Mouse (Mus musculus): ENCODE data around the gene Neurl3.

Gene Neurl3

GRCm38 (mm10) chr1:36255871-36256640 is 18.4 kb downstream of the Neurl3 start:
- DNase-seq: no peak

DNA sequence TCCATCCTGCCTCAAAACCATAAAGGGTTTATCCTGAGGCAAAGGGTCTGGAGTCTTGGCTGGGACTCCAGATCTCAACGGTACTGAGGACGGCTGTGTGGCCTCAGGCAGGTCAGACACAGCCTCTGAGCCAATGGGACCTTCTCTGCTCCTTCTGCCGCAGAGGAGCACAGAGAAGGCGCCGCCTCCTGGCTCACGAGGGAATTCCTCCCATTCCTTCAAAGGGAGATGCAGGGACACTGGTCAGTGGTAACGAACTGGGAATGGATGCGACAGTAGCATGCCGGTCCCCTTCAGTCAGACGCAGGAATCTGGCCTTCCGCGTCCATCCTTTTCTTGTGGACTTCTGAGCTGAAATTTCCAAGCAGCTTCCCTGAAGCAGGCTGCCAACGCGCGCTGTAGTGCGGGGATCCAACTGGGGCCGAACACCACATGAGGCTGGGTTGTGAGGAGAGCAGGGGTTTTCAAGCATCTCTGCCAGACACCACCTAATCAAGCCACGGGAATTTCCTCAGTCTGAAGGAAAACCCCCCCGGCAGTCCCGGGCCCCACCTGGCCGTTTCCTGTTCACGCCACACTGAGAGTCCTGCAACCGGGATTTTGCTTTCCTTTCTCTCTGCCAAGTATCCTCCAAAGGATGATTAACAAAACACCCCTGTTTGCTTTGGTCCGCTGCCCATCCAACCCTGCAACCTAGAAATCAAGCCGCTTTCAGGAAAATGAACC is 19.7 kb downstream of the Neurl3 start:
- no peak for DNase-seq

DNA sequence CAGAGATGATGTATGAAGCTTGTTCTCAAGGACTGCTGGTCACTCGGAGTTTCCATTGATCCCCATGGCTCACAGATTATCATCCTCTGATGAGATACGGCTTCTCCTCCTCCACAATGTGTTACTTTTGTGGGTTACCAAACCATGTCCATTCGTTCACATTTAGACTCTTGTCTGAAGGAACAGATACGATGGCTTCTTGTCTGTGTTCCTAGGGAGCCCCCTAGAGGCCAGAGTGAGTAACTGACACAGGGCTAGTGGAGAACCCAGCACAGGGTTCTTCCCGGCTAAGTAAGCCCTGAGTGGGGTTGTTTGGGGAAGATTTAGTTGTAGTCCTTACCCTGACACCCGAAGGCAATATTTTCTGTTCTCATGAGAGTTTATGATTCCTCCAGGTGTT is 21.7 kb downstream of the Neurl3 start:
- DNase-seq: peak; percentile 53 to 69

- DNase-seq: no peak
Measured at GRCm38 (mm10) chr1:36251426-36251825, 23.1 kb downstream of the Neurl3 start.

DNA sequence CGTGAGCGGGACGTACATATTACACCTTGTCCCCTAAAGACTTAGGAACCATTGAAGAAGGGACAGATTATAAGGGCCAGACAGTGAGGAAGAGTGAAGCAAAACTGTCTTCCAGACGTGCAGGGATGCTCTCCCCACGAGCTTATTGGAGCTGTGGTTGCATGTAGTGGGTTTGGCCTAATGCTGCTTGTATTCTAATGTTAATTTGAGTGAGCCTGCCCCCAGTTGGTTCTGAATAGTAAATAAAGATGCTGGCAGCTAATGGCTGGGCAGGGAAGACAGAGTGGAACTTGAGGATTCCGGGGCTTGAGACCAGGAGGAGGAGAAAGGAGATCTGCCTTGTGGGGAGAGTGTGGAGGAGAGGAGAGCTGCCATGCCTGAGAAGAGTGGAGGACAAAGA is 27.8 kb downstream of the Neurl3 start:
- no peak for DNase-seq

GRCm38 (mm10) chr1:36244828-36245215 is 29.7 kb downstream of the Neurl3 start:
- no peak for DNase-seq

- DNase-seq: peak; percentile 86 to 90
Measured at GRCm38 (mm10) chr1:36244058-36244827, 30.2 kb downstream of the Neurl3 start, which contains the start of gene Uggt1. Gene Uggt1 (minus strand): TSS chr1:36244720.

GRCm38 (mm10) chr1:36243447-36244057 is 30.9 kb downstream of the Neurl3 start:
- no peak for DNase-seq

DNA sequence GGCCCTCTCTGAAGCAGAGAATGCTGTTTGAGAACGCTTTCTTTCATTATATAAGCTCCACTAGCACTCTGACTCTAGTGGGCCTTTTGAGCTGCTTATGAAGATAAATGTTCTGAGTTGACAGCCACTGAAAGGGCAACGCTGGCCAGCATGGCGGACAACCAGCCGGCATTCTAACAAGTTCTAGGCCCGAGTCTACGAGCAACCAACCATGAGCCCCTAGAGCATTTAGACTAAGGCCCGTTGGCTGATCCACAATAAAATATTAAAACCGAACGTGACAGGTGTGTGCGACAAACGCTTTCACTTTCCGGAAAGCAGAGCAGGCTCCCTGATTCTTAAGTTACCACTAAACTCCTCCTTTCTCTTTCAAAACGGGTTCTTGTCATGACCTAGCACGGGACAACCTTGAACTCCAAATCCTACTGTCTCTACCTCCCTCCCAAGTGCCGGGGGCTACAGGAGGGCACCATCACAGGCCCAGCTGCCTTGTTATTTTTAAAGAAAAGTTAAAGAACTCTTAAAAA is 32.5 kb downstream of the Neurl3 start:
- no peak for DNase-seq

DNA sequence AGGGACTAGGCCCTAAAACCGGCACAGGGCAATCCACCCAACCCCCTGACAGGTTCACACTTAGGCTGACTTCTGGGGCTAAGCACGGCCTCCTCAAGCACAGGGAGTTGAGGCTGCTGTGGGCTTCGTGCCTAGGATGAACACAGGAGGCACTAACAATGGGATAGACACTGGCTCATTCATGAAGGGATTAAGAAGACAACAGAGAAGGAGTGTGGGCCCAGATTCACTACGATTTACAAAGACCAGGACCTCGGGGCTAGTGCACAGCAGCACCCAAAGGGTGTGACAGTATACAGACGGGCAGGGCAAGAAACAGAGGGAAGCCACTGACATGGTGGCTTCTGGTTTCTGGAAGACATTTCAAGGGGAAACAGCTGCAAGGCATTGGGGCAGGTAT is 34.3 kb downstream of the Neurl3 start:
- DNase-seq: no peak

GRCm38 (mm10) chr1:36239396-36239795 is 35.1 kb downstream of the Neurl3 start:
- no peak for DNase-seq

DNA sequence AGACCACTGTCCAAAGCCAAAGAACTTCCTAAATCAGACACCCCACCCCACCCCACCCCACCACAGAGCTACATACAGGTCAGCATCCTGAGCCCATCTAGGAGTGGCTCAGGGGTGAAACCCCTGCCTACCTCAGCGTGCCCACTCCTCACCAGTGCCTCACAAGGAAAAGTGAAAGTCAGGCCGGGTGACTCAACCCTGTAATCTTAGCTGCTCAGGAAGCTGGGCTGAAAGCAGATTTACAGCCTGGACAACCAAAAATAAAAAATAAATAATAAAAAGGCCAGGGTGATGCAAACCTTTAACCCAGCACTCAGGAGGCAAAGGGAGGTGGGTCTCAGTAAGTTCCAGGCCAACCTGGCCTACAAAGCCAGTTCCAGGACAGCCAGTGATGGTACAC is 38.6 kb downstream of the Neurl3 start:
- no peak for DNase-seq

GRCm38 (mm10) chr1:36235057-36235639 is 39.3 kb downstream of the Neurl3 start:
- DNase-seq: no peak

DNA sequence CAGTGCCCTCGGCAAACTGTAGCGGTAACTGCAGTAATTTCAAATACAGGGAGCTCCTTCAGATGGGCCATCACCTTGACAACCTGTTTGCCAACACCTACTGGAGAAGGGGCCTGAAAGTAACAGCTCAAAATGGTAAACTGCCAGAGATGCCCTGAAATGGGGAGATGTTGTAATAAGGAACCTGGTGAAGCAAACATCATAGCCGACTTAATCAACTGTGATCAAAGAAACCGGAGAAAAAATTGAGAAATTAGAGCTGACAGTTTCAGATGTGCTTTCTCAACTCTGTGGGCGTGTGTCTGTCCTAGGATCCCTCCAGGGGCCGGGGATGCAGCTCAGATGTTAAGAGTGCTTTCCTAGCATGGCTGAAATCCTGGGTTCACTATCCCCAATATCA is 41.3 kb downstream of the Neurl3 start:
- DNase-seq: no peak

- no peak for DNase-seq
Measured at GRCm38 (mm10) chr1:36230919-36231705, 43.4 kb downstream of the Neurl3 start.

GRCm38 (mm10) chr1:36228461-36228860 is 46.0 kb downstream of the Neurl3 start:
- no peak for DNase-seq

DNA sequence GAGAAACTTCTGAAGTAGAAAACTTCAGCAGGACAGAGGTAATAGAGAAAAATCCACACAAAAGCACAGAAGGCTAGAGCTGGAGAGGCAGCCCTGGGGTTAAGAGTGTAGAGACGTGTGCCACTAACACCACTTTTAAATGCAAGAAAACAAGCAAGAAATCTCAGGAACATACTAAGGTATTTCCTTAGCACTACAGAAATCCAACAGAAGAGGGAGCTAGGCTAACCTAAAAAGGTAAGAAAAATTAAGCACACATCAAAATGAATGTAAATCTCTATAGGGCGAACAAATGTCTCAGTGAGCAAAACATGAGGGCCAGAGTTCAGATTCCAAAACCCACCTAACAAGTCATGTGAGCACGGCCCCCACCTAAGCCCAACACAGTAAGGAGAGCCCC is 49.8 kb downstream of the Neurl3 start:
- no peak for DNase-seq

All from thymus, adult 18-20 months (tissue).